Mouse (Mus musculus) thymus, adult 2 months (tissue): ENCODE measurements at regions not wholly inside any gene's neighbourhood (a gene's known extent, or its start where the extent isn't known, plus 50 kb on each side); places are given as distances from the start of the nearest gene placed in this dataset.

ENCODE experiments used
- CTCF ChIP-seq: fragments of 200-500 bp; IDR thresholded peaks from 2 replicates; pipeline ENCODE4 v1.5.1; 2012; ENCODE audit warnings: mild to moderate bottlenecking, control low read depth, low read length, moderate library complexity, borderline replicate concordance; ENCODE audit not compliant: control insufficient read depth, poor library complexity, insufficient read depth; ENCODE audit errors: extremely low read depth
- POLR2A ChIP-seq: fragments of 200-500 bp; IDR thresholded peaks from 2 replicates; pipeline ENCODE4 v1.6.1; 2012; ENCODE audit warnings: mild to moderate bottlenecking, low read length, control low read depth, moderate library complexity; ENCODE audit not compliant: control insufficient read depth, poor library complexity, insufficient read depth; ENCODE audit errors: extremely low read depth

DNA sequence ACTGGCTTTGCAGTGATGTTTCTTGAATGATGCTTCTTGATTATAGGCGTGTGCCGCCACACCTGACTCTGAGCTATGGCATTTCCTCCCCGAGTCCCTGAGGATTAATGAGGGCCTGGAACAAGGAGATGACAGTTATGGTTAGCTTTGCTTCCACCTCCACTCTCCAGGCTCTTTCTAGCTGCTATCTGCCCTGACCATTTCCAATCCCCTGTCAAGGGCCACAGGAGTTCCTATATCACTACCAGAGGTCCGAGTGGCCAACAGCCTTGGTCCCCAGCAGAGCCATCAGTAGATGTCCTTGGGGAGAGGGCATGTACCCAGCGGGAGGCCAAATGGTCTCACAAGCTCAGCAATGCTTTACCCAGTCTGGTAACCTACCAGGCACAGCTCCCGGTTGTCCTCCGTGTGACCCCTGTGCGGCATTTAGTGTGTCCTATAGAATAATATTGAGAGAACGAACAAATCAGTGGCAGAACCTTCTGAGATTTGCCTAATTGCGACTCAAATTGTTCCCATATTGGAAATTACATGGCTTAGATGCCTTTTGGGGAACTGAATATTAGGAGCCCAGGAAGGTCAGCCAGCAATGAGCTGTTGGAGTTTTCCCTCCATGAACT is 98.2 kb downstream of the Ttc32 start:
- TF ChIP-seq CTCF = no peak
- TF ChIP-seq POLR2A = no peak
